Mouse (Mus musculus) A20 (cell line): ENCODE measurements at regions not wholly inside any gene's neighbourhood (a gene's known extent, or its start where the extent isn't known, plus 50 kb on each side); places are given as distances from the start of the nearest gene placed in this dataset.

Source experiments
- DNase-seq: peaks from one replicate; pipeline ENCODE4 v3.0.0-alpha.2; 2011; ENCODE audit warnings: low read depth, low spot score

DNA sequence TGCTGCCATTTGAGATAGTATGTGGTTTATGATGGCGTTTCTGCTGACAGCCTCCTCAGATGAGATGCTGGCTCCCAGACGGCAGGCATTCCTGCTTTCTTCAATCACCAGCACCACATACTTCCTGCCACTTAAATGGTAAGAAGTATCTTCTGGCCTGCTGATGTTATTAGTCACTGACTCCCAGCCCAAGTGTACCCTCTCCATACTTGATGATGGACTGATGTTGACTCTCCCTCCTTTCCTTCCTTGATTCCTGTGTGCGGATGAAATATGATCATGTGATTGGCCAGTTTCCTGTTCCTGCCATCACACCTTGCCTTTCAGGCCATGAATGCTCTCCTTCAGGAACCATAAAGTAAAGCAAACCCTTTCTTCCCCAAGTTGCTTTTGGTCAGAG is 50.8 kb upstream of the Rpl10-ps3 start:
- no peak for DNase-seq

DNA sequence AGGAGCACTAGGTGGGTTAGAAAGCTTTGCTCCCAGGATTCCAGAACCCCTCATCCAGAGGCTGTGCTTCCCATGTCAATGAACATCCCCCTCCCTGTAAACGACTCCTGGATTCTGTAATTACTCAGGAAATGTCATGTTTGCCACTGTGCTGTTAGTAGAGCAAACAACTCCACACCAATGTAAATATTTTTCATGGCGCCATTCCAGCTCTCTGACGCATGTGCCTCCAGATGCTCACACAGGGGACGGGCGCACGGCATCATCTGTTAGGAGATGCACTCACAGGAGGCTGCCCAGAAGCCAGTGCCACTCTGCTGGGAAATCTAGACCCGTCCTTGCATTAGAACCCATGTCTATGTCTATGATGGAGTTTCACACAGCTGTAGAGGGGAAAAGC is 51.3 kb upstream of the Rpl10-ps3 start:
- no peak for DNase-seq

DNA sequence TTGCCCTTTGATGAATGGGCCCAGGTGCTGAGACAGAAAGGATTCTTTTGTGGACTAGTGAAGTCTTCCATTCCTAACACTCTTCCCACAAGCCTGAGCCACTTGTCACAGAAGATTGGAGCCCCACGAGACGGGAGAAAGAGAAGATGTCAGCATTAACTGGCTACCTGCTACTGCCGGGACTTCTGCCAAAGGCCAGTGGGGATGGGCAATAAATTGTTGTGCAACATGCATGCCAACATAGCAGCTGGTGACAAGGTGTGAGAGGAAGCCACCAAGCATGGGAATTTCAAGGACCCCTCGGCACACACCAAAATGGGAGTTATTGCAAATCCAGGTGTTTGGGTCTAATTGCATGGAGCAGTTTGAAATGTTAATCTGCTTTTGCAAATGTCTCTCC is 63.6 kb upstream of the Rpl10-ps3 start:
- no peak for DNase-seq

DNA sequence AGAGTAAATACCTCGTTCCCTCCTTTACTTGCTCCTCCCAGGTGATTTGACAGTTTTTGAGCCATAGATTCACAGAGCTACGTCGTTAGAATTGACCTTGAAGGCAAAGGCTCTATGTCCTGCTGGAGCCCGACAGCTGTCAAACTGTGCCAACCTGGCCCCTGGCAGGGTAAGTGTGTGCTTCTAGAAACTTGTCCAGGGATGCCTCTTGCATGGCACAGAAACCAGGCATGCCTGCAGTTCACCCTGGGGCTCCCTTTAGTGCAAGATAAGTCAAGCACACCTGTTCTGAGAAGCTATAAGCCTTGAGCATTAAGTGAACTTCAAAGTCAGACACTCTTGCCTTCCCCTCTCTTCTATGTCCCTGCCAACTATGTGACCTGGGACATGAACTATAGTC is 64.1 kb upstream of the Rpl10-ps3 start:
- DNase-seq, result no peak

DNA sequence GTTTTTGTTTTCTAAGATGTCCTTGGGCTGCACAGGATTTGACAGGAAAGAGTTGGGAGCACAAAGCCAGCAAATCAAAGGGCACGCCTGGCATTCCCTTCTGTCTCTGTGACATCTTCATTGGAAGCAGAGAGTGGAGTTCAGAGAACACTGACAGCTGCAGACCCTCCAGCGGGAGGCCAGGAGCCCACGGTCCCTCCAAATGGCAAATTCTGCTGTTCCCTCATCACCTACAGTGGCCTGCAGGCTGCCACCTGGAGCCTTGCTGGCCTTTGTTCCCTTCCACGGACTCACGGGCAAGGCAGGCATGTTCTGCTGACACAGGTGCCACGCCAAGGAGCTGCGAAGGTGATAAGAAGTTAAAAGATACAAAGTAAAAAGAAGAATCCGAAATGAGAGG is 68.2 kb upstream of the Rpl10-ps3 start:
- no peak for DNase-seq

DNA sequence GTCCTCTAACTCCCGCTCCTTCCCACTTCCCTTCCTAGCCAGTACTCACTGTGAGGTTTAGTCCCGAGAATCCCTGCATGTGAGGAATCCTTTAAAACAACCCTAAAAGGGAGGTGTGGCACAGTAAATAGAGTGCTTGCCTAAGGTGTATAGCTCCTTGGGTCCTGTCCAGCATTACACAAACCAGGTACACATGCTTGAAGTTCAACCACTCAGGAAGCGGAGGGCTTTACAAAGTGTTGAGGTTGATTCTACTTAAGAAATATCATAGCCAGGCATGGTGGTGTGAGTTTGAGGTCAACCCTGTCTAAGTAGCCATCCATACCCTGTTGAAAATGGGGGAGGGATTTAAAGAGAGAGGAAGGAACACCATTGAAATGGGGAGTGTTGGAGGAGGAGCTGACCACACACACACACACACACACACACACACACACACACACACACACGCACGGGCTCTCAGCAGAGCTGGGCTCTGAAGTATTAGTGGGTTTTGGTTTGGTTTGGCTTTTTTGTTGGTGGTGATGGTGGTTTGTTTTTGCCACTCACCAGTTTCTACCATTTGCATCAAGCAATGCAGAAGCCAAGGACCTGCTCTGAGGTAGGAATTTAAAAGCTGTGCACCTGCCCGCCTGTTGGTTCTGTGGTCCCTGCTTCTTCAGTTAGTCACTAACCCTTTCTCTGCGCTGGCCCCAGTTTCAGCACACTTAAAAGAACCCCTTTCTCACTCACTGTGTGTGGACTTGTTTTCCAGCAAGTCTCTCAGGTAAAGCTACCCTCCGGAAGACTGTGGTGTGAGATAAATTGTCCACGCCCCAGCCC is 69.0 kb upstream of the Rpl10-ps3 start:
- DNase-seq, result no peak

DNA sequence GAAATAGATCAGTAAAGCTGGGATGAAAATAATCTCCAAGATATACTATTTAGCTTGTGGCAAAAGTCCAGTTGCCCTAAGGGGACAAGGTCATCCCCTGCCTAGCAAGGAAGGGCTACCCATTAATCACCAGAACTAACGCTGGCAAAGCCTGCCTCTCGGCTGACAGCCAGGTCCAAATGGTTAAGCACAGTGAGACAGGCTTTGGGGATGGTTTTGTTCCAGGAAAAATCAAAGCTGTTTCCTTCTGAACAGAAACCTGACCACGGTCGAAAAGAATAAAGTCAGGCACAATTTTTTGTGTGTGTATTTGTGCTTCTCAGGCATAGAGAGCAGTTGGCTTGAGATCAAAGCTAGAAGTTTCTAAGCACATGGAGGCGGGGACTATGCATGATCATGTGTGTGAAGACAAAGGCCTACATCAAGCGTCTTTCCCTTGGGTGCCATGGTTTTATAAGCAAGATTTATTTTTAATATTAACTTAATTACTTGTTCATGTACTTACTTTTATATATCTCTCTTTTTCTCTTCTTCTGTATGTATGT is 70.1 kb upstream of the Rpl10-ps3 start:
- DNase-seq, result no peak

DNA sequence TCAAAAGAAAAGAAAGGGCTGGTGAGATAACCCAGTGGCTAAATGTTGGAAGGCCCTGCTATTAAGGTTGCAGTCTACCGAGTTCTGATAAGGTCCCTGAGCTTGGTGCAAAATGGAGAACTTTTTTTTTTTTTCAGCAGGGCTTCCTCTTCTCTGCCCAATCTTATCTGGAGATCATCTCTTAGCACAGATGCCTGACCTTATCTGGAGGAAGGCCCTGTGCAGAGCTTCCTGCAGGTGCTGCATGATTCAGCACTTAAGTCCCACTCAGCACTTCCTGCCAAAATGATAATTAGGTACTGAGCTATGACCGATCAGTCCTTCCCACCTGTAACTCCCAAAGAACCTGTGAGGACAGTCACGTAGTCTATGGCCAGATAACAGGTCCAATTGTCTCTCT is 71.9 kb upstream of the Rpl10-ps3 start:
- DNase-seq, result peak; percentile 52

DNA sequence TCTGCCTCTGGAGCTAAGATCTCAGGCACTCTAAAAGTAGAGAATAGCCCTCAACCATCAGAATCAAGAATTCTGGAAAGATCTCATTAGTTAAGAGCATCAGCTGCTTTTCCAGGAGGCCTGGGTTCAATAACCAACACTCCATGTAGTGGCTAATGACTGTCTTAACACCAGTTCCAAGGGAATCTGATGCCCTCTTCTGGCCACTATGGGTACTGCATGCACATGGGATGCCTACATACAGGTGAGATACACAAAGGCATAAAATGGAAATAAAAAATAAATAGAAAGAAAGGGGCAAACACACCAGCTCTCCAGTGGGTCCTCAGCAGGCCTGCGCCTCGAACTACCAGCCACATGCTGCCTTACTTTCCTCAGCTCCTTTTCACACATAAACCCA is 73.3 kb upstream of the Plet1 start:
- DNase-seq, result peak; percentile 58

DNA sequence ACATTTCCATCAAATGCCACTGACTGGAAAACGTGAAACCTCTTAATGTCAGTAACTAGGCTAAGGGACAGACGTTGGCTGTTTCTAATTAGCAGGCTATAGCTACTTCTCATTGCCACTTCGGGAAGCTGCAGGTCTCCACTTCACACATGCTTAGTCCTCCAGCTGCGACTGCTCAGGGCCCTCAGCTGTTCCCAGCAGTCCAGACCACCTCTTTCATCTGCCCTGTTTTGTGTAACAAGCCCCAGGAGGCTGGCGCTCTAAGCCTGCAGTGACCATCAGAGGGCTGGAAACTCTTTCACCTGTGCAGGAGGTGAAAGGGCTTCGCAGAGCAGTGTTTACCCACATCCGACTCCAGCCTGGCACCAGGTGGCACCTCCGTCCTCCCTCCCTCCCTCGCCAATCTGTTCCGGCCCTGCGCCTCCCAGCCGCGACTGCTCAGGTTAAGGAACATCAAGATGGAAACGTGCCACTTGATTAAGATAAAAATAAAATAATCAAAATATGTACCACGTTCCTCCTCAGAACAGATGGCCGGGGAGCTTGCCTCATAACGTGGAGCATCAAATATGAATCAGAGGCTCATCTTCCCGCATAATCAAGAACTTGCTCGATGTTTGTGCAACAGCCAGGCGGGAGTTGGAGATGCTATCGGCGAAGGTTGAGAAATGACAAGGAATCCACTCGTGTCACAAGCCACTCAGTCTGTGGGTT is 72.6 kb upstream of the Plet1 start:
- no peak for DNase-seq

DNA sequence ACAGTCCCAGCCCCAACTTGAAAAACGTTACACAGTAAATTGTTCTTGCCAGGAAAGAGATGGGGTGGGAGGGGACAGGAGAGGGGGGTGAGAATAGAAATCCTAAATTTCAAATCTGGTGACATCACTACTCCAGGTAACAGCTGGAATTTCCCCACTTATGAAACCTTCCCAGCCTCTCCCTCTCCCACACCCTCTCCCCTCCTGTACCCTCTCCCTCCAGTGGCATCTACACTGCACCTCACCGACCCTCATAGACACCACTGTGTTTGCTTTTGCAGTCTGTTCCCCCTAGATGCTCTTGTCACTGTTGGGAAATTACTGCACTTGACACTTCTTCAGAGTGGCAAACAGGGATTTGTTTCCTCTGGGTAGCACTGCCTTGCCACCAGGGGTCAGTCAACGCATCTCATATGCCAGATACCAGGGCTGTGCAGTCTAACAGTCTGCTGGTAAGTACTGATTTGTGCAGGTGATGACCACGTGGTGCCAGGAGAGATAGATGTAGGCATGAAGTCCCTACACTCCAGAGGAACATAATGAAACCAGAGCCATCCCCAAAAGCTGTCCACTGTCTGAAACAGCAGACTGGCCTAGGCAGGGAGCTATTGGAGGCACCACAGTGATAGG is 68.3 kb upstream of the Plet1 start:
- DNase-seq, result peak; percentile 47

DNA sequence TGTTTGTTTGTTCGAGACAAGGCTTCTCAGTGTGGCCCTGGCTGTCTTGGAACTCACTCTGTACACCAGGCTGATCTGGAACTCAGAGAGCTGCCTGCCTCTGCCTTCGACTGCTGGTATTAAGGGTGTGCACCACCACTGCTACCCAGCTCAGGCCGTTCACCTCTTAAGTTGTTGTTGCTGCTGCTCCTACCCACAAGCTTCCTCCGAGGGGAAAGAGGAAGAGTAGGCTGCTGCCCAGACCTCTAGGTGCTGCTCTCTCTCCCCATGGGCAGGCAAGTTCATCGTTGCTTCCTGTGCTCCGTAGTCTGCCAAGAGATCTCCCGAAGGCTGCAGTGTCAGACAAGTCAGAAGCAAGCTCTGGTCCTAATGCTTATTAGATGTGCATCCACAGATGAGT is 64.2 kb upstream of the Plet1 start:
- no peak for DNase-seq

DNA sequence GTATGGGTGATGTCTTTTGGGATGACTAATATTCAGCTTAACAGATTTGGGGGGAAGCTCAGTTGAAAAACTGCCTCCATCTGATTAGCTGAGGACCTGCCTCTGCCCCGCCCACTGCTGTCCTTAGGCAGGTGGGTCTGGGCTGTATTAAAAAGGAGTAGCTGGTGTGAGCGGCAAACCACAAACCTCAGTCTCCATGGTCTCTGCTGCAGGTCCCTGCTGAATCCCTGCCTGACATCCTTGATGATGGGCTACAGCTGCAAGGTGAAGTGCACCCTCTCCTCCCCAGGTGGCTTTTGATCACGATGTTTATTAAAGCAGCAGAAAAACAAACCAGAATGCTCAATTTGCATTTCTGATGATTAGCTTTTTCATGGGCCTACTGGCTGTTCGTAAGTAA is 60.8 kb upstream of the Plet1 start:
- DNase-seq, result no peak

DNA sequence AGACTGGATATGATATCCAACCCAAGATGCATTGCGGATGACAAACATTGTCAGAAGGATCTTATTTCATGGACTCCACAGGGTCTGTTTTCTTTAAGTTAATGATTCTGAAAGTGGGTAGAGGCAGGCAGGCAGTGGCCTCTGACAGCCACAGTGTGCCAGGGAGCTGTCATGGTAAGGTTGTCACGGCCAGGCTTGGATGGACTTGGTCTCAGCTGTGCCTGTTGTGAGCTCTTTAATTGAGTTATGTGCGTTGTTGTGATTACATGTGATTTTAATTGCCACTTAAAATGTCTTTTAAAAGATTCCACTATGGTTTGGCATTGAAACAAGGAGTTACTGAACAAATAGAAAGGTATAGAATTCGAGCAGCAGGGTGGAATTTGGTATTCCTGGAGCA is 60.3 kb upstream of the Plet1 start:
- DNase-seq, result no peak

DNA sequence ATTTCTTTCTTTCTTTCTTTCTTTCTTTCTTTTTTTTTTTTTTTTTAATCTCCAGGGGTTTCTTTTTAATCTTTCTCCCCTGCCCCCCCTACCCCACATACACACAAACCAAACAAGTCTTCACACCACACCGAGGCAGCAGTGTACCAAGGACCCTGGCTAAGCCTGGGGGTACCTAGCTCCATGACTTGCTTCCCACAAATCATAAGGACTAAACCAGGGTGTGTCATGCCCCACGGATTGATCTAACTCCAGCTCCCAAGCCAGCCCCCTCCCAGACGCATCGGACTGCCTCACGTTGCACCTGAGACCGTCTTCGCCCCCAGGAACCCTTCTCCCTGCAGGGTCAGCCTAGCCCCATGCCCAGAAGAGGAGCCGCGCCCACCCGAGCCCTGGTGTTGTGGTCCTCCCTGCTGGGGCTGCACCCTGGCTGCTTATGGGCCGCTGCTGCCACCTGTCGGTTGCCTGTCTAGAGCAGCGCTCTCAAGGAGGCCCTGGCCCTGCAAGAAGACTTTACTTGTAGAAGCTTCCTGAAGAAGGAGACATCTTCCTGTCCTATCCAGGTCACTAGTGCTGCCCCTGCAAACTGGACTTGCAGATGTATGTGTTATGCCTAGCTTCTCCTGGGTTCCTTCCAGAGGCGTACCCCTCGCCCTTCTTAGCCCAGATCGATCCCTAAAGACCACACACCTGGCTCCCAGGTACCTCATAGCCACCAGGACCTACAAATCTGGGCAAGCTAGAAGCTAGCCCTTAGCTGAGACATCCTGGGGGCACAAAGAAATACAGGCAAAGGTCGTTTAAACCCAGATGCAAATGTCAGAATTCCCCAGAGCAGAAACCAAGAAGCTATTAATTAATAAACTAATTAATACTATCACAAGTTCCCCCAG is 56.2 kb upstream of the Plet1 start:
- peak; percentile 69 for DNase-seq

DNA sequence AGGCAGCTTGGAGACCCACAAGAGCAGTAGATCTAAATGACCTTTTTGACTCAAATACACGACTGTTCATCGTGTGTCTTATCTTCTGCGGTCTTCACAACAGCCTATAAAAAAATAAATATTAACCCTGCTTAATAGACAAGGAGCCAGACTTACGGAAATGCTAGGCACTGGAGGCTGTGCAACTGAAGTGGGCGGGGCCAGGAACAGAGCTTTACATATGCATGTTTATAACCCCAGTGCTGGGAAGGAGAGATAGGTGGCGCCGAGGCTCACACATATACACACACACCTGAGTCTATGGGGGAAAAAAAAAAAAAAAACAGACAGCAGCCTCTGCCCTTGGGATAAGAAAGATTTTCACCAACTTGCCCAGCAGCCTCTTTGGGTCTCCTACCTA is 55.6 kb upstream of the Plet1 start:
- DNase-seq, result no peak

DNA sequence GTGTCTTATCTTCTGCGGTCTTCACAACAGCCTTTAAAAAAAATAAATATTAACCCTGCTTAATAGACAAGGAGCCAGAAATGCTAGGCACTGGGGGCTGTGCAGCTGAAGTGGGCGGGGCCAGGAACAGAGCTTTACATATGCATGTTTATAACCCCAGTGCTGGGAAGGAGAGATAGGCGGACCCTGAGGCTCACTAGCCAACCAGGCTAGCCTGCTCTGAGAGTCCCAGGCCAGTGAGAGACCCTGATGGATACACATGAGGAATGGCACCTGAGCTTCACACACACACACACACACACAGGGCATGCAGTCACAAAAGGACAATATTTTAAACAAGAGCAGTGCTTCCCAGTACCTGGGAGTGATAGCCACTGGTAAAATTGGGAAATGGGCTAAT is 54.1 kb upstream of the Plet1 start:
- DNase-seq, result no peak

DNA sequence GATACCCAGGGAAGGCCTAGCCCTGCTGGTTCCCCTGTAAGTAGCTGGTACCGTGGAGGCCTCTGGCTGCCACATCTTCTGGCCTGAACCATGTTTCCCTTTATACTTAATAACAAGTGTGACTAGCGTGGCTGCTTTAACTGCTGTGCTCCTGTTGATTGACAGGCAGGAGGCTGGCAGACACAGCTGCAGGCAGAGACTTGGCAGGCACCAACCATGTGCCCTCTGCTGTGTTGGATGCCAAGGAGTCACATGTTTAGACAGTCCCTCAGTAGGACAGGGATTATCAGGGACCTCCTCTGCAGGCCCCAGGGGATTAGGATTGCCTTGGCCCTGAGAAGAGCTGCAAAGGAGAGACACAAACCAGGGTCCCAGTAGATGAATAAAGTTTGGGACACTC is 53.6 kb upstream of the Plet1 start:
- no peak for DNase-seq

DNA sequence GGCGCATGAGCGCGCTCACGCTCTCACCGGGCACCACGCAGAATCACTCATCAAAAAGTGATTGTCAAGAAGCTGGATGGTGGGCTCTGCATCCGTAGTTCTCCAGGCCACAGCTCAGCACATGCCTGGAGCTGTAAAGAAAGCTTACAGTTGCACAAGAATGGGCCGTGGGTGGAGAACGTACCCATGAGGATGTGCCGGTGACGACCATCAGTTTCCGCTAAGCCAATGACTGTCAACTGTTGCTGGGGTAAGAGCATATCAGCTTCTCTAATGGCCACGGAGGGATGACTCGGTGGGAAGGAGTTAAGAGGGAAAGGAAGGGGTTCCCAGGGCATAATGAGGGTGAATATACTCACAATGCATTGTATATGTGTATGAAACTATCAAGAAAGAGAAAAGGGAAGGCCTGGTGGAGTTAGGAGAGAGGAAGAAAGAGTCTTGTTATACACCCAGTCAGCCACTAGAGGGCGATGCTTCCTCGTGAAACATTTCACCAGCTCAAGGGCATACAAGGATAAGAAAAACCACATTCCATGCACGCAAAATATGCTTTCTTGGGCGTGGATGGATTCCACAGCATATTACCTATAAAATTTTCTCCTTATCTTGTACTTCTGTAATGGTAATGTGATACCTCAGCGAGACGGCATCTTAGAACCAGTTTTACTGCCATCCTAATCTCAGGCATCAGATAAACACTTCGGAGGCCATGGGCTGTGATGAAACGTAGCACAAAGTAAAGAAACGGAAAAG is 50.4 kb upstream of the Plet1 start:
- peak; percentile 67 for DNase-seq
